Mouse (Mus musculus) megakaryocyte, embryonic 14.5 days (primary cell): Measurements from ENCODE around the gene Mcm5. TPM values are rescaled to one million over a fixed set of nuclear protein-coding genes. Genes with fewer than 3 reads are reported as not detected.

Source experiments
- H3K27me3 ChIP-seq: replicated peaks from 2 replicates; pipeline ENCODE3; 2012; ENCODE audit warnings: inconsistent platforms
- H3K36me3 ChIP-seq: replicated peaks from 2 replicates; pipeline ENCODE3; 2012; ENCODE audit warnings: low read length, inconsistent platforms, mixed read lengths
- H3K4me1 ChIP-seq: 2 replicates; pipeline ENCODE4 v1.6.1; 2012; ENCODE audit warnings: inconsistent platforms
- H3K4me3 ChIP-seq: replicated peaks from 2 replicates; pipeline ENCODE3; 2012; ENCODE audit warnings: moderate library complexity, mild to moderate bottlenecking, inconsistent platforms
- H3K9me3 ChIP-seq: 2 replicates; pipeline ENCODE4 v1.6.1; 2012; ENCODE audit warnings: inconsistent platforms
- FLI1 ChIP-seq: IDR thresholded peaks from 2 replicates; pipeline ENCODE4 v1.6.1; 2012; ENCODE audit warnings: low read length, inconsistent platforms, mixed read lengths
- GATA1 ChIP-seq: IDR thresholded peaks from 3 replicates; pipeline ENCODE4 v1.6.1; 2012; ENCODE audit warnings: mixed read lengths, low read length, inconsistent platforms, borderline replicate concordance
- polyA plus RNA-seq: library from polyadenylated mRNA; stranded (reverse); fragments of >175 nt; gene quantifications from 2 replicates; pipeline ENCODE4 v1.2.3, GENCODE M21; 2012; ENCODE audit warnings: low replicate concordance; ENCODE audit not compliant: insufficient read depth

Gene Mcm5
- polyA plus RNA-seq, 1 experiment, result 16.7 TPM

GRCm38 (mm10) chr8:75133399-75133798 is 24.0 kb downstream of the Mcm5 start:
- Histone ChIP-seq H3K4me3 (no peak overlapping the region), H3K27me3 (peaks cover 2% of the 10 kb centered on the region), H3K4me1 (0 out of 2 replicates have a peak, but pooled peaks cover 3% of the 10 kb centered on the region), H3K9me3 (no peaks in the 10 kb centered on the region), H3K36me3 (peaks cover 29% of the 10 kb centered on the region)
- TF ChIP-seq GATA1 (no peak), FLI1 (no peak)

- H3K27me3 ChIP-seq, result peaks cover 2% of the 10 kb centered on the region
- H3K36me3 ChIP-seq, result peaks cover 18% of the 10 kb centered on the region
- no peak overlapping the region for H3K4me3 ChIP-seq
- TF ChIP-seq GATA1 (no peak), FLI1 (no peak)
- 0 out of 2 replicates have a peak, but pooled peaks cover 3% of the 10 kb centered on the region for H3K4me1 ChIP-seq
- H3K9me3 ChIP-seq, result no peaks in the 10 kb centered on the region
Observed at GRCm38 (mm10) chr8:75134603-75135391, 25.4 kb downstream of the Mcm5 start.

GRCm38 (mm10) chr8:75135756-75136155 is 26.4 kb downstream of the Mcm5 start:
- H3K4me3 ChIP-seq, result no peak overlapping the region
- no peak for TF ChIP-seq GATA1
- no peak for TF ChIP-seq FLI1
- peaks cover 2% of the 10 kb centered on the region for H3K27me3 ChIP-seq
- peaks cover 9% of the 10 kb centered on the region for H3K36me3 ChIP-seq
- no peaks in the 10 kb centered on the region for H3K9me3 ChIP-seq
- H3K4me1 ChIP-seq, result 0 out of 2 replicates have a peak, but pooled peaks cover 3% of the 10 kb centered on the region

GRCm38 (mm10) chr8:75136256-75136655 is 26.9 kb downstream of the Mcm5 start:
- H3K4me3 ChIP-seq, result no peak overlapping the region
- no peaks in the 10 kb centered on the region for H3K9me3 ChIP-seq
- TF ChIP-seq GATA1 (no peak), FLI1 (no peak)
- H3K27me3 ChIP-seq, result peaks cover 2% of the 10 kb centered on the region
- 0 out of 2 replicates have a peak, but pooled peaks cover 3% of the 10 kb centered on the region for H3K4me1 ChIP-seq
- H3K36me3 ChIP-seq, result peaks cover 6% of the 10 kb centered on the region

GRCm38 (mm10) chr8:75137536-75137935 is 28.2 kb downstream of the Mcm5 start:
- Histone ChIP-seq H3K4me3 (no peak overlapping the region), H3K4me1 (0 out of 2 replicates have a peak, but pooled peaks cover 3% of the 10 kb centered on the region), H3K9me3 (no peaks in the 10 kb centered on the region), H3K36me3 (no peaks in the 10 kb centered on the region), H3K27me3 (peaks cover 2% of the 10 kb centered on the region)
- TF ChIP-seq FLI1 (no peak), GATA1 (no peak)

GRCm38 (mm10) chr8:75150911-75151610 is 41.7 kb downstream of the Mcm5 start:
- H3K27me3 ChIP-seq, result peaks cover 15% of the 10 kb centered on the region
- H3K4me3 ChIP-seq, result no peak overlapping the region
- no peaks in the 10 kb centered on the region for H3K36me3 ChIP-seq
- no peaks in the 10 kb centered on the region for H3K9me3 ChIP-seq
- H3K4me1 ChIP-seq, result peaks cover 8% of the 10 kb centered on the region; the same call in 1 of the 2 replicates
- no peak for TF ChIP-seq GATA1
- TF ChIP-seq FLI1, result no peak

GRCm38 (mm10) chr8:75151743-75152142 is 42.4 kb downstream of the Mcm5 start:
- TF ChIP-seq GATA1, result no peak
- no peak for TF ChIP-seq FLI1

GRCm38 (mm10) chr8:75152505-75153082 is 43.2 kb downstream of the Mcm5 start:
- Histone ChIP-seq H3K9me3 (no peaks in the 10 kb centered on the region), H3K36me3 (no peaks in the 10 kb centered on the region), H3K27me3 (peaks cover 17% of the 10 kb centered on the region), H3K4me3 (no peak overlapping the region), H3K4me1 (peaks cover 8% of the 10 kb centered on the region; the same call in 1 of the 2 replicates)
- TF ChIP-seq FLI1, result no peak
- no peak for TF ChIP-seq GATA1

More at GRCm38 (mm10) chr8:75151743-75152142, 42.4 kb downstream of the Mcm5 start:
- Histone ChIP-seq H3K4me1 (peaks cover 8% of the 10 kb centered on the region; the same call in 1 of the 2 replicates), H3K27me3 (peaks cover 16% of the 10 kb centered on the region), H3K4me3 (no peak overlapping the region), H3K36me3 (no peaks in the 10 kb centered on the region), H3K9me3 (no peaks in the 10 kb centered on the region)

- H3K27me3 ChIP-seq, result peaks cover 26% of the 10 kb centered on the region
- peaks cover 8% of the 10 kb centered on the region; the same call in 1 of the 2 replicates for H3K4me1 ChIP-seq
- H3K4me3 ChIP-seq, result no peak overlapping the region
- TF ChIP-seq FLI1 (no peak), GATA1 (no peak)
- H3K36me3 ChIP-seq, result no peaks in the 10 kb centered on the region
- no peaks in the 10 kb centered on the region for H3K9me3 ChIP-seq
Observed at GRCm38 (mm10) chr8:75154855-75155478, 45.6 kb downstream of the Mcm5 start.
